Mouse (Mus musculus) testis, adult 2 months (tissue): ENCODE data around the gene Cd2ap. TPM values are rescaled to one million over a fixed set of nuclear protein-coding genes. Genes with fewer than 3 reads are reported as not detected.

Experiments used
- H3K27ac ChIP-seq: fragments of 200-500 bp; 2 replicates; pipeline ENCODE4 v1.5.1; 2012; ENCODE audit warnings: low read depth, low read length; ENCODE audit not compliant: control insufficient read depth, insufficient read depth
- H3K27me3 ChIP-seq: fragments of 200-500 bp; 2 replicates; pipeline ENCODE4 v1.6.1; 2012; ENCODE audit warnings: mild to moderate bottlenecking, low read length, moderate library complexity; ENCODE audit not compliant: control insufficient read depth, insufficient read depth
- H3K36me3 ChIP-seq: fragments of 200-500 bp; 2 replicates; pipeline ENCODE4 v1.6.1; 2012; ENCODE audit warnings: mild to moderate bottlenecking, low read length; ENCODE audit not compliant: control insufficient read depth, insufficient read depth
- H3K4me1 ChIP-seq: fragments of 200-500 bp; 2 replicates; pipeline ENCODE4 v1.6.1; 2012; ENCODE audit warnings: low read length; ENCODE audit not compliant: control insufficient read depth, insufficient read depth
- H3K4me3 ChIP-seq: fragments of 200-500 bp; 2 replicates; pipeline ENCODE4 v1.5.1; 2012; ENCODE audit warnings: low read depth, mild to moderate bottlenecking, low read length, moderate library complexity, mixed read lengths; ENCODE audit not compliant: control insufficient read depth
- CTCF ChIP-seq: fragments of 200-500 bp; IDR thresholded peaks from 2 replicates; pipeline ENCODE4 v1.5.1; 2012; ENCODE audit warnings: low read depth, mild to moderate bottlenecking, inconsistent platforms, low read length, moderate library complexity; ENCODE audit not compliant: control insufficient read depth, insufficient read depth, insufficient replicate concordance
- POLR2A ChIP-seq: fragments of 200-500 bp; IDR thresholded peaks from 2 replicates; pipeline ENCODE4 v1.6.1; 2012; ENCODE audit warnings: low read depth, mild to moderate bottlenecking, inconsistent platforms, low read length, moderate library complexity; ENCODE audit not compliant: control insufficient read depth
- polyA plus RNA-seq: library from polyadenylated mRNA; depleted of rRNA; stranded (reverse); fragments of >200 nt; gene quantifications from 2 replicates; pipeline ENCODE4 v1.2.3, GENCODE M21; 2012

The Cd2ap gene
- polyA plus RNA-seq, 1 experiment: 4.7 TPM

GRCm38 (mm10) chr17:42860370-42860769 is 16.1 kb downstream of the Cd2ap start:
- H3K36me3 ChIP-seq: no peaks in the 10 kb centered on the region
- H3K4me1 ChIP-seq: no peaks in the 10 kb centered on the region
- H3K27ac ChIP-seq: no peak overlapping the region
- no peak overlapping the region for H3K4me3 ChIP-seq
- H3K27me3 ChIP-seq: no peaks in the 10 kb centered on the region
- no peak for TF ChIP-seq CTCF
- TF ChIP-seq POLR2A: no peak

- Histone ChIP-seq H3K4me1 (no peaks in the 10 kb centered on the region), H3K27ac (no peak overlapping the region), H3K4me3 (no peak overlapping the region), H3K27me3 (no peaks in the 10 kb centered on the region), H3K36me3 (no peaks in the 10 kb centered on the region)
- TF ChIP-seq CTCF: no peak
- TF ChIP-seq POLR2A: no peak
These were observed 19.0 kb downstream of the Cd2ap start for GRCm38 (mm10) chr17:42857506-42857905.

GRCm38 (mm10) chr17:42847108-42847507 is 29.4 kb downstream of the Cd2ap start:
- no peak overlapping the region for H3K4me3 ChIP-seq
- H3K27me3 ChIP-seq: no peaks in the 10 kb centered on the region
- TF ChIP-seq POLR2A (no peak), CTCF (no peak)
- no peaks in the 10 kb centered on the region for H3K36me3 ChIP-seq
- no peak overlapping the region for H3K27ac ChIP-seq
- no peaks in the 10 kb centered on the region for H3K4me1 ChIP-seq

- Histone ChIP-seq H3K27ac (no peak overlapping the region), H3K27me3 (no peaks in the 10 kb centered on the region), H3K4me1 (no peaks in the 10 kb centered on the region), H3K36me3 (no peaks in the 10 kb centered on the region), H3K4me3 (no peak overlapping the region)
- no peak for TF ChIP-seq CTCF
- no peak for TF ChIP-seq POLR2A
These were observed 39.3 kb downstream of the Cd2ap start for GRCm38 (mm10) chr17:42837193-42837592.

- Histone ChIP-seq H3K4me1 (no peaks in the 10 kb centered on the region), H3K27me3 (no peaks in the 10 kb centered on the region), H3K36me3 (no peaks in the 10 kb centered on the region), H3K4me3 (no peak overlapping the region), H3K27ac (no peak overlapping the region)
- no peak for TF ChIP-seq CTCF
- no peak for TF ChIP-seq POLR2A
These were observed 53.7 kb downstream of the Cd2ap start for GRCm38 (mm10) chr17:42822787-42823186.

- TF ChIP-seq POLR2A: no peak
- no peak for TF ChIP-seq CTCF
- Histone ChIP-seq H3K4me1 (no peaks in the 10 kb centered on the region; the same call in 1 of the 2 replicates), H3K27me3 (no peaks in the 10 kb centered on the region), H3K27ac (no peak overlapping the region), H3K36me3 (no peaks in the 10 kb centered on the region), H3K4me3 (no peak overlapping the region)
These were observed 61.1 kb downstream of the Cd2ap start for GRCm38 (mm10) chr17:42815374-42815773.

GRCm38 (mm10) chr17:42792412-42792975 is 84.0 kb downstream of the Cd2ap start:
- TF ChIP-seq CTCF (no peak), POLR2A (no peak)
- Histone ChIP-seq H3K36me3 (no peaks in the 10 kb centered on the region), H3K27me3 (no peaks in the 10 kb centered on the region), H3K4me3 (no peak overlapping the region), H3K27ac (no peak overlapping the region), H3K4me1 (no peaks in the 10 kb centered on the region)

- no peak for TF ChIP-seq CTCF
- no peak for TF ChIP-seq POLR2A
- Histone ChIP-seq H3K27ac (no peak overlapping the region), H3K4me1 (no peaks in the 10 kb centered on the region), H3K36me3 (no peaks in the 10 kb centered on the region), H3K4me3 (no peak overlapping the region), H3K27me3 (no peaks in the 10 kb centered on the region)
These were observed 85.7 kb downstream of the Cd2ap start for GRCm38 (mm10) chr17:42790787-42791186.
